Mouse (Mus musculus) heart, adult 2 months (tissue): ENCODE data around the gene Clp1. TPM values are rescaled to one million over a fixed set of nuclear protein-coding genes. Genes with fewer than 3 reads are reported as not detected.

Experiments used
- DNase-seq, 2 experiments: peaks; one replicate each; pipeline ENCODE4 v3.0.0; 2021
- H3K27ac ChIP-seq: fragments of 200-600 bp; 2 replicates; pipeline ENCODE4 v1.8.1; 2022
- H3K27me3 ChIP-seq: fragments of 200-500 bp; 2 replicates; pipeline ENCODE4 v1.6.1; 2012; ENCODE audit warnings: mild to moderate bottlenecking, low read length, inconsistent platforms, mixed read lengths; ENCODE audit not compliant: control insufficient read depth, insufficient read depth
- H3K36me3 ChIP-seq: fragments of 200-500 bp; 2 replicates; pipeline ENCODE4 v1.6.1; 2012; ENCODE audit warnings: low read length, inconsistent platforms; ENCODE audit not compliant: control insufficient read depth, insufficient read depth
- H3K4me1 ChIP-seq: fragments of 200-500 bp; 2 replicates; pipeline ENCODE4 v1.6.1; 2011; ENCODE audit warnings: low read length; ENCODE audit not compliant: control insufficient read depth, insufficient read depth
- H3K4me3 ChIP-seq: fragments of 200-600 bp; 2 replicates; pipeline ENCODE4 v1.8.1; 2022
- H3K79me2 ChIP-seq: fragments of 200-500 bp; replicated peaks from 2 replicates; pipeline ENCODE4 v1.6.1; 2012; ENCODE audit warnings: mild to moderate bottlenecking, inconsistent platforms, low read length, moderate library complexity, mixed read lengths; ENCODE audit not compliant: control insufficient read depth, insufficient read depth
- H3K9ac ChIP-seq: fragments of 200-500 bp; 2 replicates; pipeline ENCODE4 v1.6.1; 2012; ENCODE audit warnings: low read depth, mild to moderate bottlenecking, control low read depth, inconsistent platforms, low read length, mixed read lengths
- CTCF ChIP-seq: fragments of 200-600 bp; IDR thresholded peaks from 2 replicates; pipeline ENCODE4 v1.8.1; 2022; ENCODE audit warnings: antibody characterized with exemption, mild to moderate bottlenecking, moderate library complexity
- EP300 ChIP-seq: fragments of 200-500 bp; IDR thresholded peaks from 2 replicates; pipeline ENCODE4 v1.6.1; 2011; ENCODE audit warnings: low read depth, low read length, control low read depth; ENCODE audit not compliant: insufficient read depth
- POLR2A ChIP-seq: fragments of 200-500 bp; IDR thresholded peaks from 2 replicates; pipeline ENCODE4 v1.6.1; 2011; ENCODE audit warnings: mild to moderate bottlenecking, low read depth, low read length, control low read depth; ENCODE audit not compliant: insufficient read depth
- WGBS: fragments of 180-500 bp; shearing (Covaris S2); methylation state at CpG from one replicate; pipeline ENCODE4 v1.1.7; 2018; 5-methylcytosine and 5-hydroxymethylcytosine counted together
- intact Hi-C: fragments of 180-260 bp; cut with DNase I; formaldehyde crosslinking; loops from one replicate; pipeline ENCODE4 v1.15.1; 2025
- polyA plus RNA-seq: library from polyadenylated mRNA; depleted of rRNA; stranded (reverse); fragments of >200 nt; gene quantifications from 2 replicates; pipeline ENCODE4 v1.2.3, GENCODE M21; 2012
- total RNA-seq, 2 experiments: library from RNA; stranded (reverse); gene quantifications; 2 replicates each; pipeline ENCODE4 v1.2.3; 2021

Clp1 gene
- total and polyA plus RNA-seq, 3 experiments, result 3.5 to 4.6 (median 4.0) TPM

DNA sequence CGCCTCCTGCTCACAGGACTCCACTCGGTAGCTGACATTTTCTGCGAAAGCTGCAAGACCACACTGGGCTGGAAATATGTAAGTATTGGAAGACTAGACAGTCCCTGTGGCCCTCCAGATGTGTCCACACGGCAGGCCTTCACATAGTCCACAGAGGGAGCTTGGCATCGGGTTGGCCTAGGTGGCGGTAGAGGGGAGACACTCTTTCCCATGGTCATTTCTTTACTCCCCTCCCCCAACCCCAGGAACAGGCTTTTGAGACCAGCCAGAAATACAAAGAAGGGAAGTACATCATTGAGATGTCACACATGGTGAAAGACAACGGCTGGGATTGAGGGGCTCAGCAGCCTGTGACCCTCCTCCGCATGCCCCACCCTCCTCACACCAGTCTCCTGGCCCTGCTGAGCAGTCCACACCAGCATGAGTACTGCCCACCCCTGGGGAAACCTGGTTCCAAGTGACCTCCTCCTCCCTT is 10.3 kb upstream of the Clp1 start:
- WGBS, result 8% methylated on average over 8 of the region's 8 CpGs
- no peak for DNase-seq
- no peaks in the 10 kb centered on the region; the same call in 1 of the 2 replicates for H3K4me1 ChIP-seq

DNA sequence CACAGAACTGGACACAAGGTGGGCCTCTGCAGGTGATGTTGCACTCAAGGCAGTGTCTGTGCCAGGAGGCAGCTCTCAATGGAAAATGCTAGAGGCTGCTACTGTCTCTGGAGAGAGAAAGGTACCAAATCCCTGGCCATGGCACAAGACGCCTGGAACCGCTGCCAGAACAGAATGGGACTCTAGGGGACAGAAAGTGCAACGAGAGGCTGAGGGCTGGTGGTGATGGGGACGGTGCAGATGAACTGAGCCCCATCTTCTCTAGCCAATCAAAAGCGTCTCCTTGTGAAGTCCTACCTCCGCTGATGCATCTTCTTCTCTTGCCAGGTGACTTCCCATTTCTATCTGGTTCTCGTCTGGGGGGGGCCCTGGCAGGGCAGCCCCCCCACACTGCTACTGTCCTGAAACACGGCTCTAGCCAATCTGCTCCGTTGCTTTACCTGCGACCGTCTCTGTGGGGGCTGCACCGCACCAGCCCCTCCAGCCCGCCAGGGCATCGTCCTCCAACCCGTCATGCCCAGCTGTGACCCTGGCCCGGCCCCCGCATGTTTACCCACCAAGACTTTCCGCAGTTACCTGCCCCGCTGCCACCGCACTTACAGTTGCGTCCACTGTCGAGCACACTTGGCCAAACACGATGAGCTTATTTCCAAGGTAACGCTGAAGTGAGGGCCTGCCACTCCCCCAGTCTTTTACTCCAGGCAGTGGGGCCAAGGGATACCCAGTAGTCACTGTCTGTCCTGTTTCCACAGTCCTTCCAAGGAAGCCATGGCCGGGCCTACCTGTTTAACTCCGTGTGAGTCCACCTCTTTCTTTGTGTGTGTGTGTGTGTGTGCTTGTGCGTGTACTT is 9.4 kb upstream of the Clp1 start:
- Histone ChIP-seq H3K27me3 (peaks cover 5% of the 10 kb centered on the region), H3K9ac (no peak overlapping the region), H3K4me1 (no peaks in the 10 kb centered on the region), H3K4me3 (no peak overlapping the region), H3K27ac (no peak overlapping the region), H3K79me2 (no peaks in the 10 kb centered on the region), H3K36me3 (no peaks in the 10 kb centered on the region)
- no peak for DNase-seq
- no peak for TF ChIP-seq EP300
- no peak for TF ChIP-seq POLR2A
- TF ChIP-seq CTCF, result no peak
- WGBS, result 13% methylated on average over 27 of the region's 27 CpGs
- intact Hi-C loops, result no loop called here

More for the DNA sequence above, 10.3 kb upstream of the Clp1 start:
- H3K79me2 ChIP-seq, result no peaks in the 10 kb centered on the region
- no peak overlapping the region for H3K9ac ChIP-seq
- H3K27me3 ChIP-seq, result peaks cover 5% of the 10 kb centered on the region
- H3K27ac ChIP-seq, result no peak overlapping the region
- no peaks in the 10 kb centered on the region for H3K36me3 ChIP-seq
- intact Hi-C loops, result no loop called here
- no peak overlapping the region for H3K4me3 ChIP-seq
- TF ChIP-seq CTCF (no peak), EP300 (no peak), POLR2A (no peak)

DNA sequence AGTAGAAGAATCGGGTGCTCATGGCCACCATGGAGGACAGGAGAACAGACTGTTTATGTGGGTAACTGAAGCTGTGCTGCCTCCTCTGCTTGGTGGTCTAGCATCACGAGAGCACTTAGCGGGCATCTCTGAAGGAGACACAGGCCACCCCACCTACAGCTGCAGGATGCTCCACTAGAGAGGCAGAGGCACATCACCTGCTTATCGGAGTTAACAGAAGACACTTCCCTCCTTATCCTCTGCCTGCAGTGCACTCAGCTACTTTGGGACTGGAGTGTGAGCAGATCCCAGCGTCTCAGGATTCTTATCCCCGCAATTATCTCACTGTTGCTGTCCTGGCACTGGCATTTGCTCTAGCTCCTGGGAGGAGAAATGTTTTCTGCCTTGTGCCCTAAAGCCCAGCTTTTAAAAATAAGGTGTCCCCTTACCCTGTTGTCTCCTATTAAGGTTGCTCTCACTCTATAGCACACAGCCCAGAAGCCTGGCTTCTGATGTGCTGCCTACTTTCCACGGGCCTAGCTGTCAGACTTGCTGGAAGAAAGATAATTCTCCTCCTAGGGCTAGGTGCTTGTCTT is 8.3 kb upstream of the Clp1 start:
- H3K9ac ChIP-seq, result no peak overlapping the region
- WGBS, result 12% methylated on average over 7 of the region's 7 CpGs
- DNase-seq, result no peak
- TF ChIP-seq POLR2A (no peak), EP300 (no peak), CTCF (no peak)
- peaks cover 5% of the 10 kb centered on the region for H3K27me3 ChIP-seq
- H3K36me3 ChIP-seq, result no peaks in the 10 kb centered on the region
- H3K79me2 ChIP-seq, result no peaks in the 10 kb centered on the region
- no peak overlapping the region for H3K27ac ChIP-seq
- intact Hi-C loops, result no loop called here
- no peaks in the 10 kb centered on the region for H3K4me1 ChIP-seq
- H3K4me3 ChIP-seq, result no peak overlapping the region

DNA sequence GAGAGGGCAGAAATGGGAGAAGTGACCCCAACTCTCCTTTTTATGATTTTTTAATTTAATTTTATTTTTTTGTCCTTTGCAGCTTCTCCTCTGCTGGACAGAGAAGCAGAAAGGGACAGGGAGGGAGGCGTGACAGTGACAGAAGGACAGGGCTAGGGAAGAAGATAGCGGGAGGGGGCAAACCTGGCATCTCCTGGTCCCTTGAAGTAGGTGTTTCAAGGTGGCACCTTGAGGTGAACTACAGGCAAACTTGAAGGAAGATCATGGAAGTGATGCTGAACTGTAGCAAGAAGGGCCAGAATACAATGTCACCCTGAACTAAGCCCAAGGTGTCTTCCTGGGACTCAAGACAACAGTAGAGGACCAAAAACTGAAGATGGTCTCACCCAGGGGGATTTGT is 7.8 kb upstream of the Clp1 start:
- no peaks in the 10 kb centered on the region for H3K4me1 ChIP-seq
- intact Hi-C loops, result no loop called here
- H3K9ac ChIP-seq, result no peak overlapping the region

DNA sequence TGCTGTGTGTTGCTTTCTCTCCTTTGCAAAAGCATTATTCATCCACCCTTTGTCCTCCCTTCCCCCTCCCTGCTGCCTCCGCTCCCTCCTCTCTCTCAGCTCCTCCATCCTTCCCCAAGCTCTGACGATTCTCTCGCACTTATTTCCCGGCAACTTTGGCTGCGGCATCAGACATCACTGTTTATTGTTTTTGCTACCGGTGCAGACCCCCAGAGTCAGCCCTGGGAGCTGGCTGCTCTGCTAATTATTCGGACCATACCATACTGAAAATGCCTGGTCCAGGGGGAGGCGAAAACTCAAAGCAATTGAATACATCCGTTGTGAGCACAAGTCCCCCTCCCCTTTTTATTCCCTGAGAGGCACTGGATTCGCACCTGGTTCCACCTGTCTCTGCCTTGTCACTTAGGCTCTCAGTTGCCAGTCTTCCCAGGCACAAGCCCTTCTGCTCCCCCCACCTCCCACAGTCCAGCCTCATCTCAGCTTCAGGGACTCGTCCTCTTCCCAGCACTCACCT is 7.3 kb upstream of the Clp1 start:
- no peak for TF ChIP-seq EP300
- TF ChIP-seq CTCF, result no peak
- no peak for TF ChIP-seq POLR2A
- Histone ChIP-seq H3K27ac (no peak overlapping the region), H3K9ac (0 out of 2 replicates have a peak overlapping the region, but pooled peaks have one; percentile 12), H3K36me3 (no peaks in the 10 kb centered on the region), H3K4me1 (no peaks in the 10 kb centered on the region), H3K27me3 (peaks cover 5% of the 10 kb centered on the region), H3K79me2 (no peaks in the 10 kb centered on the region), H3K4me3 (no peak overlapping the region)
- intact Hi-C loops, result no loop called here
- WGBS, result under 1% methylated on average over 11 of the region's 11 CpGs
- DNase-seq, result no peak

More for the DNA sequence above, 7.8 kb upstream of the Clp1 start:
- WGBS, result 4% methylated on average over 2 of the region's 2 CpGs
- TF ChIP-seq CTCF, result no peak
- no peak for TF ChIP-seq POLR2A
- TF ChIP-seq EP300, result no peak
- Histone ChIP-seq H3K4me3 (no peak overlapping the region), H3K36me3 (no peaks in the 10 kb centered on the region), H3K79me2 (no peaks in the 10 kb centered on the region), H3K27ac (no peak overlapping the region), H3K27me3 (peaks cover 5% of the 10 kb centered on the region)
- DNase-seq, result no peak
